Comparison of ENCODE assay signal across 7 mouse cellular contexts in the genomic region with DNA sequence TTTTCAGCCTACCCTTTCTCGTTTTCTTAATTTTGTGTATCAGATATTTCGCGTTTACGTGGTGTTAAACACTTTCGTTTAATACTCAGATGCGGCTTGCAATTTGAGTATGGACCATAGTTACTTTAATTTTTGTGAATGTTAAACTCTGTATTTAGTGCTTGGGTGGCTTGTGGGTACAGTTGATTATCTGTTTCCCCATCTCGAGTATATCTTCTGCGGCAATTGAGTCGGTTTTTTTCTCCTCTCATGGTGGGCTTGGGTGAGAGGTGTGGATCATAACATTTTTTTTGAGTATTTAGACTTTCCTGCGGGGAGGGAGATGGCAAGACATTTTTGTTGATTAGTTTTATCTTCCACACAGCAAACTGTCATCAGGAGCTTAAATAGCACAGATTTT. TPM values are rescaled to one million over a fixed set of nuclear protein-coding genes. Genes with fewer than 3 reads are reported as not detected.
A peak's percentile ranks its signal among the peaks of the same experiment; 100 is the strongest.
DNase-seq lines count a peak whose midpoint lies in the region; ATAC-seq lines count a peak whose summit lies in the region.

No protein-coding gene starts in this region.

- peaks cover 14% of the 10 kb centered on the region for H3K36me3 ChIP-seq in lung, embryonic 16.5 days (ENCODE audit: control insufficient read depth, insufficient read depth, low read length)
- H3K36me3 ChIP-seq in forebrain, embryonic 11.5 days (ENCODE audit: control insufficient read depth, insufficient read depth, low read length), result peaks cover 9% of the 10 kb centered on the region; the same call in 1 of the 2 replicates
- peaks cover 41% of the 10 kb centered on the region for H3K36me3 ChIP-seq in limb, embryonic 13.5 days
- peaks cover 21% of the 10 kb centered on the region for H3K36me3 ChIP-seq in stomach, embryonic 14.5 days (ENCODE audit: control insufficient read depth, insufficient read depth, low read length)

- peak overlapping the region; percentile 97 for H3K4me3 ChIP-seq in lung, embryonic 16.5 days (ENCODE audit: low read length)
- H3K4me3 ChIP-seq in forebrain, embryonic 11.5 days (ENCODE audit: low read depth, low read length), result peak overlapping the region; percentile 100
- peak overlapping the region; percentile 94 for H3K4me3 ChIP-seq in limb, embryonic 13.5 days
- H3K4me3 ChIP-seq in stomach, embryonic 14.5 days (ENCODE audit: low read depth, low read length), result peak overlapping the region; percentile 97

- ATAC-seq in lung, embryonic 16.5 days (ENCODE audit: low read depth), result no peak
- no peak for ATAC-seq in forebrain, embryonic 11.5 days (replicated peaks; ENCODE audit: low FRiP score)
- no peak for ATAC-seq in limb, embryonic 13.5 days (ENCODE audit: low FRiP score, low read depth)
- no peak for ATAC-seq in stomach, embryonic 14.5 days (ENCODE audit: insufficient number of reproducible peaks, insufficient read depth, low FRiP score, low read depth)

- no peaks in the 10 kb centered on the region for H3K9me3 ChIP-seq in lung, embryonic 16.5 days (ENCODE audit: control insufficient read depth, low read length)
- H3K9me3 ChIP-seq in forebrain, embryonic 11.5 days (ENCODE audit: control insufficient read depth, low read length), result no peaks in the 10 kb centered on the region
- H3K9me3 ChIP-seq in limb, embryonic 13.5 days, result no peaks in the 10 kb centered on the region
- no peaks in the 10 kb centered on the region for H3K9me3 ChIP-seq in stomach, embryonic 14.5 days (ENCODE audit: control insufficient read depth, low read depth, low read length)

- H3K9ac ChIP-seq in lung, embryonic 16.5 days (ENCODE audit: low read length), result peak overlapping the region; percentile 98
- H3K9ac ChIP-seq in forebrain, embryonic 11.5 days (ENCODE audit: low read length), result peak overlapping the region; percentile 93
- H3K9ac ChIP-seq in limb, embryonic 13.5 days, result peak overlapping the region; percentile 81
- peak overlapping the region; percentile 60 for H3K9ac ChIP-seq in stomach, embryonic 14.5 days (replicated peaks; ENCODE audit: low read depth, low read length)

- peak overlapping the region; percentile 100 for H3K27ac ChIP-seq in lung, embryonic 16.5 days (ENCODE audit: low read length)
- H3K27ac ChIP-seq in forebrain, embryonic 11.5 days (ENCODE audit: low read depth, low read length), result no peak overlapping the region
- H3K27ac ChIP-seq in limb, embryonic 13.5 days, result no peak overlapping the region; the same call in 1 of the 2 replicates
- H3K27ac ChIP-seq in stomach, embryonic 14.5 days (ENCODE audit: low read length), result no peak overlapping the region

- H3K27me3 ChIP-seq in lung, embryonic 16.5 days (ENCODE audit: control insufficient read depth, insufficient read depth, low read depth, low read length), result no peaks in the 10 kb centered on the region
- H3K27me3 ChIP-seq in forebrain, embryonic 11.5 days (ENCODE audit: control insufficient read depth, insufficient read depth, low read length), result no peaks in the 10 kb centered on the region
- no peaks in the 10 kb centered on the region for H3K27me3 ChIP-seq in limb, embryonic 13.5 days
- no peaks in the 10 kb centered on the region for H3K27me3 ChIP-seq in stomach, embryonic 14.5 days (ENCODE audit: control insufficient read depth, insufficient read depth, low read length)

- H3K4me1 ChIP-seq in lung, embryonic 16.5 days (replicated peaks; ENCODE audit: control insufficient read depth, insufficient read depth, low read length), result peaks cover 18% of the 10 kb centered on the region
- H3K4me1 ChIP-seq in forebrain, embryonic 11.5 days (replicated peaks; ENCODE audit: control insufficient read depth, insufficient read depth, low read length), result peaks cover 6% of the 10 kb centered on the region; the same call in 1 of the 2 replicates
- H3K4me1 ChIP-seq in limb, embryonic 13.5 days, result peaks cover 26% of the 10 kb centered on the region
- H3K4me1 ChIP-seq in stomach, embryonic 14.5 days (ENCODE audit: control insufficient read depth, insufficient read depth, low read length), result peaks cover 17% of the 10 kb centered on the region

- H3K4me2 ChIP-seq in lung, embryonic 16.5 days (ENCODE audit: low read depth, low read length), result peak overlapping the region; percentile 58
- H3K4me2 ChIP-seq in forebrain, embryonic 11.5 days (ENCODE audit: low read depth, low read length, severe bottlenecking), result peak overlapping the region; percentile 80
- H3K4me2 ChIP-seq in limb, embryonic 13.5 days (replicated peaks), result peak overlapping the region; percentile 86
- peak overlapping the region; percentile 67 for H3K4me2 ChIP-seq in stomach, embryonic 14.5 days (replicated peaks; ENCODE audit: low read depth, low read length)

- WGBS in lung, embryonic 16.5 days, result 24% methylated on average over 10 of the region's 10 CpGs
- 43% methylated on average over 10 of the region's 10 CpGs for WGBS in forebrain, embryonic 11.5 days
- 34% methylated on average over 10 of the region's 10 CpGs for WGBS in limb, embryonic 13.5 days
- 36% methylated on average over 10 of the region's 10 CpGs for WGBS in stomach, embryonic 14.5 days

- DNase-seq in lung, postnatal 4 days, result no peak
- DNase-seq in forebrain, embryonic 11.5 days (ENCODE audit: low spot score), result no peak
- DNase-seq in cerebellum, postnatal 25 days, result no peak
- DNase-seq in right cerebral cortex, postnatal 14 days, result no peak

RNA-seq across cellular contexts. Expression of gene Srsf2, which starts 1.4 kb away (rescaled TPM):
- polyA plus RNA-seq in lung, embryonic 16.5 days (2015; fragmentation: Nextera tagmentation; extraction: Ambion mirVana), result 661 and 761 TPM in 2 replicates
- 1,008 and 1,039 TPM in 2 replicates for polyA plus RNA-seq in forebrain, embryonic 11.5 days (2014; fragmentation: Nextera tagmentation; extraction: Ambion mirVana)
- 789 and 792 TPM in 2 replicates for polyA plus RNA-seq in limb, embryonic 13.5 days (2015; fragmentation: Nextera tagmentation; extraction: Ambion mirVana)
- polyA plus RNA-seq in stomach, embryonic 14.5 days (2014; fragmentation: Nextera tagmentation; extraction: Ambion mirVana), result 821 and 918 TPM in 2 replicates

RNA-seq across cellular contexts. Expression of gene Mfsd11, which starts 2.0 kb away (rescaled TPM):
- 36.0 and 36.6 TPM in 2 replicates for polyA plus RNA-seq in lung, embryonic 16.5 days (2015; fragmentation: Nextera tagmentation; extraction: Ambion mirVana)
- 27.9 and 31.0 TPM in 2 replicates for polyA plus RNA-seq in forebrain, embryonic 11.5 days (2014; fragmentation: Nextera tagmentation; extraction: Ambion mirVana)
- 44.3 and 44.8 TPM in 2 replicates for polyA plus RNA-seq in limb, embryonic 13.5 days (2015; fragmentation: Nextera tagmentation; extraction: Ambion mirVana)
- polyA plus RNA-seq in stomach, embryonic 14.5 days (2014; fragmentation: Nextera tagmentation; extraction: Ambion mirVana), result 38.7 and 40.8 TPM in 2 replicates

RNA-seq across cellular contexts. Expression of gene Jmjd6, which starts 11.0 kb away (rescaled TPM):
- polyA plus RNA-seq in lung, embryonic 16.5 days (2015; fragmentation: Nextera tagmentation; extraction: Ambion mirVana), result 59.5 and 60.8 TPM in 2 replicates
- polyA plus RNA-seq in forebrain, embryonic 11.5 days (2014; fragmentation: Nextera tagmentation; extraction: Ambion mirVana), result 86.8 and 99.5 TPM in 2 replicates
- 76.6 and 82.6 TPM in 2 replicates for polyA plus RNA-seq in limb, embryonic 13.5 days (2015; fragmentation: Nextera tagmentation; extraction: Ambion mirVana)
- 68.2 and 68.6 TPM in 2 replicates for polyA plus RNA-seq in stomach, embryonic 14.5 days (2014; fragmentation: Nextera tagmentation; extraction: Ambion mirVana)

RNA-seq across cellular contexts. Expression of gene Mettl23, which starts 11.2 kb away (rescaled TPM):
- polyA plus RNA-seq in lung, embryonic 16.5 days (2015; fragmentation: Nextera tagmentation; extraction: Ambion mirVana), result 53.5 and 59.9 TPM in 2 replicates
- 67.6 and 70.4 TPM in 2 replicates for polyA plus RNA-seq in forebrain, embryonic 11.5 days (2014; fragmentation: Nextera tagmentation; extraction: Ambion mirVana)
- 72.2 and 79.0 TPM in 2 replicates for polyA plus RNA-seq in limb, embryonic 13.5 days (2015; fragmentation: Nextera tagmentation; extraction: Ambion mirVana)
- polyA plus RNA-seq in stomach, embryonic 14.5 days (2014; fragmentation: Nextera tagmentation; extraction: Ambion mirVana), result 68.9 and 71.7 TPM in 2 replicates

RNA-seq across cellular contexts. Expression of gene Mxra7, which starts 26.4 kb away (rescaled TPM):
- 14.2 and 15.3 TPM in 2 replicates for polyA plus RNA-seq in lung, embryonic 16.5 days (2015; fragmentation: Nextera tagmentation; extraction: Ambion mirVana)
- polyA plus RNA-seq in forebrain, embryonic 11.5 days (2014; fragmentation: Nextera tagmentation; extraction: Ambion mirVana), result 16.8 and 19.6 TPM in 2 replicates
- 17.1 and 20.2 TPM in 2 replicates for polyA plus RNA-seq in limb, embryonic 13.5 days (2015; fragmentation: Nextera tagmentation; extraction: Ambion mirVana)
- 16.5 and 17.4 TPM in 2 replicates for polyA plus RNA-seq in stomach, embryonic 14.5 days (2014; fragmentation: Nextera tagmentation; extraction: Ambion mirVana)
